Mouse (Mus musculus) myocyte (in vitro differentiated cells): ENCODE measurements around the gene Amigo1. TPM values are rescaled to one million over a fixed set of nuclear protein-coding genes. Genes with fewer than 3 reads are reported as not detected.
A peak's percentile ranks its signal among the peaks of the same experiment; 100 is the strongest.

Experiments
- H3K27me3 ChIP-seq: one replicate; pipeline ENCODE4 v1.6.1; 2011; ENCODE audit not compliant: control insufficient read depth, insufficient read depth, insufficient read length
- H3K36me3 ChIP-seq: one replicate; pipeline ENCODE4 v1.6.1; 2011; ENCODE audit not compliant: control insufficient read depth, insufficient read depth
- H3K4me2 ChIP-seq: one replicate; pipeline ENCODE4 v1.6.1; 2011; ENCODE audit warnings: low read depth, control low read depth
- H3K4me3 ChIP-seq: one replicate; pipeline ENCODE4 v1.5.1; 2011; ENCODE audit warnings: mild to moderate bottlenecking, control low read depth, moderate library complexity
- H3K79me2 ChIP-seq: one replicate; pipeline ENCODE4 v1.6.1; 2011; ENCODE audit not compliant: control insufficient read depth, insufficient read depth
- H3ac ChIP-seq: one replicate; pipeline ENCODE4 v1.6.1; 2011; ENCODE audit not compliant: control insufficient read depth, insufficient read length
- CEBPB ChIP-seq: IDR thresholded peaks from 2 replicates; pipeline ENCODE4 v1.6.1; 2011; ENCODE audit warnings: mild to moderate bottlenecking, moderate library complexity; ENCODE audit not compliant: poor library complexity, insufficient read depth, severe bottlenecking
- E2F4 ChIP-seq: IDR thresholded peaks from one replicate; pipeline ENCODE4 v1.6.1; 2011; ENCODE audit warnings: mild to moderate bottlenecking, control low read depth, moderate library complexity; ENCODE audit not compliant: insufficient read depth
- MAX ChIP-seq: IDR thresholded peaks from one replicate; pipeline ENCODE4 v1.6.1; 2011; ENCODE audit warnings: low read depth, mild to moderate bottlenecking, control low read depth
- MYOD1 ChIP-seq, 3 experiments: IDR thresholded peaks; one replicate each; pipeline ENCODE4 v1.6.1; 2011; ENCODE audit warnings: control low read depth in 2 of 3, low read depth in 2 of 3, mild to moderate bottlenecking in 2 of 3, moderate library complexity in 1 of 3; ENCODE audit not compliant: insufficient read length in 2 of 3, control insufficient read depth in 1 of 3
- MYOG ChIP-seq, 3 experiments: IDR thresholded peaks; one replicate each; pipeline ENCODE4 v1.6.1; 2011; ENCODE audit warnings: control low read depth in 2 of 3, low read depth in 2 of 3, mild to moderate bottlenecking in 2 of 3; ENCODE audit not compliant: insufficient read length in 2 of 3, control insufficient read depth in 1 of 3, insufficient read depth in 1 of 3
- POLR2A ChIP-seq: IDR thresholded peaks from one replicate; pipeline ENCODE4 v1.6.1; 2011; ENCODE audit warnings: low read depth, mild to moderate bottlenecking, control low read depth, moderate library complexity; ENCODE audit not compliant: insufficient read length
- POLR2AphosphoS2 ChIP-seq: IDR thresholded peaks from one replicate; pipeline ENCODE4 v1.6.1; 2011; ENCODE audit warnings: low read depth, control low read depth; ENCODE audit not compliant: insufficient read length
- REST ChIP-seq: IDR thresholded peaks from one replicate; pipeline ENCODE4 v1.6.1; 2011; ENCODE audit warnings: mild to moderate bottlenecking, control low read depth, moderate library complexity; ENCODE audit not compliant: insufficient read depth, insufficient read length
- SRF ChIP-seq: IDR thresholded peaks from one replicate; pipeline ENCODE4 v1.6.1; 2011; ENCODE audit warnings: low read depth; ENCODE audit not compliant: control insufficient read depth, insufficient read length
- TCF12 ChIP-seq: IDR thresholded peaks from one replicate; pipeline ENCODE4 v1.6.1; 2011; ENCODE audit warnings: mild to moderate bottlenecking, control low read depth; ENCODE audit not compliant: poor library complexity, insufficient read depth, severe bottlenecking
- TCF3 ChIP-seq: IDR thresholded peaks from one replicate; pipeline ENCODE4 v1.6.1; 2011; ENCODE audit warnings: low read depth, control low read depth; ENCODE audit not compliant: insufficient read length
- USF1 ChIP-seq: IDR thresholded peaks from one replicate; pipeline ENCODE4 v1.6.1; 2011; ENCODE audit warnings: low read depth, mild to moderate bottlenecking, control low read depth, moderate library complexity
- polyA plus RNA-seq: library from polyadenylated mRNA; unstranded; fragments of >200 nt; fragmentation: generic; extraction: Trizol; gene quantifications from one replicate; pipeline ENCODE4 v1.2.1, GENCODE M21; 2012; ENCODE audit warnings: missing spikeins

The Amigo1 gene
- polyA plus RNA-seq, 1 experiment, result 3.3 TPM

GRCm38 (mm10) chr3:108203621-108204325, 17.6 kb downstream of the Amigo1 start:
- H3K79me2 ChIP-seq, result no peaks in the 10 kb centered on the region
- H3ac ChIP-seq, result no peak overlapping the region
- no peak overlapping the region for H3K4me3 ChIP-seq
- TF ChIP-seq MAX, result no peak
- no peak for TF ChIP-seq POLR2A
- TF ChIP-seq MYOG (IDR thresholded peaks at IDR 0.05; ENCODE audit: control insufficient read depth in 1 of 3, insufficient read depth in 1 of 3, insufficient read length in 2 of 3, low read depth in 2 of 3), result no peak
- no peak for TF ChIP-seq E2F4
- TF ChIP-seq SRF, result no peak
- no peak for TF ChIP-seq TCF12
- TF ChIP-seq TCF3, result no peak
- TF ChIP-seq POLR2AphosphoS2, result no peak
- no peak for TF ChIP-seq USF1
- TF ChIP-seq REST, result no peak
- no peak for TF ChIP-seq CEBPB
- TF ChIP-seq MYOD1 (IDR thresholded peaks at IDR 0.05; ENCODE audit: control insufficient read depth in 1 of 3, insufficient read length in 2 of 3, low read depth in 2 of 3), result no peak
- H3K4me2 ChIP-seq, result no peak overlapping the region
- H3K36me3 ChIP-seq, result peaks cover 11% of the 10 kb centered on the region
- H3K27me3 ChIP-seq, result no peaks in the 10 kb centered on the region

- TF ChIP-seq SRF (no peak), REST (no peak), USF1 (no peak), TCF12 (no peak), MAX (no peak), TCF3 (no peak)
- H3K27me3 ChIP-seq, result no peaks in the 10 kb centered on the region
- H3K4me2 ChIP-seq, result no peak overlapping the region
- peaks cover under 1% of the 10 kb centered on the region for H3K79me2 ChIP-seq
- H3K4me3 ChIP-seq, result no peak overlapping the region
- no peak overlapping the region for H3ac ChIP-seq
- peaks cover 11% of the 10 kb centered on the region for H3K36me3 ChIP-seq
Observed at GRCm38 (mm10) chr3:108204470-108204869, 18.3 kb downstream of the Amigo1 start.

GRCm38 (mm10) chr3:108205601-108206000, 19.5 kb downstream of the Amigo1 start:
- Histone ChIP-seq H3K79me2 (peaks cover 6% of the 10 kb centered on the region), H3K4me3 (no peak overlapping the region), H3ac (no peak overlapping the region), H3K36me3 (peaks cover 11% of the 10 kb centered on the region), H3K27me3 (no peaks in the 10 kb centered on the region), H3K4me2 (no peak overlapping the region)
- no peak for TF ChIP-seq E2F4
- TF ChIP-seq MAX, result no peak
- no peak for TF ChIP-seq SRF
- TF ChIP-seq USF1, result no peak

GRCm38 (mm10) chr3:108206731-108207375, 20.7 kb downstream of the Amigo1 start:
- Histone ChIP-seq H3K36me3 (peaks cover 11% of the 10 kb centered on the region), H3ac (no peak overlapping the region), H3K4me3 (no peak overlapping the region), H3K79me2 (peaks cover 6% of the 10 kb centered on the region), H3K4me2 (no peak overlapping the region), H3K27me3 (no peaks in the 10 kb centered on the region)
- TF ChIP-seq MAX (no peak), MYOD1 (IDR thresholded peaks at IDR 0.05; ENCODE audit: control insufficient read depth in 1 of 3, insufficient read length in 2 of 3, low read depth in 2 of 3) (no peak), REST (no peak), TCF12 (no peak), MYOG (IDR thresholded peaks at IDR 0.05; ENCODE audit: control insufficient read depth in 1 of 3, insufficient read depth in 1 of 3, insufficient read length in 2 of 3, low read depth in 2 of 3) (no peak), TCF3 (no peak), SRF (no peak), CEBPB (no peak), POLR2AphosphoS2 (no peak), E2F4 (no peak)

- Histone ChIP-seq H3K36me3 (peaks cover 11% of the 10 kb centered on the region), H3K4me3 (peak overlapping the region; percentile 84), H3K4me2 (peak overlapping the region; percentile 88)
Observed at GRCm38 (mm10) chr3:108209001-108209400, 22.9 kb downstream of the Amigo1 start.

More at GRCm38 (mm10) chr3:108209001-108209400, 22.9 kb downstream of the Amigo1 start:
- TF ChIP-seq MYOG (IDR thresholded peaks at IDR 0.05; ENCODE audit: control insufficient read depth in 1 of 3, insufficient read depth in 1 of 3, insufficient read length in 2 of 3, low read depth in 2 of 3), result no peak
- Histone ChIP-seq H3K27me3 (no peaks in the 10 kb centered on the region), H3K79me2 (peaks cover 6% of the 10 kb centered on the region), H3ac (no peak overlapping the region)
